Mouse (Mus musculus): Measurements from ENCODE around the gene AC134908.4. TPM values are rescaled to one million over a fixed set of nuclear protein-coding genes. Genes with fewer than 3 reads are reported as not detected.

AC134908.4 gene
- not detected for polyA plus RNA-seq (2017; shearing (Covaris generic))

GRCm38 (mm10) chr17:25795609-25796092, at the start of gene AC134908.4:
TSS of gene AC134908.4 (minus strand) at chr17:25795659.

GRCm38 (mm10) chr17:25844396-25844901, 49.0 kb upstream of the AC134908.4 start, which contains the start of gene Rhot2:
TSS of gene Rhot2 (minus strand) at chr17:25844851.

GRCm38 (mm10) chr17:25841117-25841880, 45.8 kb upstream of the AC134908.4 start, which contains the start of gene Gm20683:
TSS of gene Gm20683 (minus strand) at chr17:25841763.

GRCm38 (mm10) chr17:25837076-25837410, 41.6 kb upstream of the AC134908.4 start, which contains the start of gene Rhbdl1:
TSS of gene Rhbdl1 (minus strand) at chr17:25837295.

GRCm38 (mm10) chr17:25833291-25833663, 37.8 kb upstream of the AC134908.4 start, which contains the start of gene Stub1:
TSS of gene Stub1 (minus strand) at chr17:25833404.

GRCm38 (mm10) chr17:25828712-25829557, 33.5 kb upstream of the AC134908.4 start, which contains the start of gene Jmjd8:
TSS of gene Jmjd8 (plus strand) at chr17:25828867.

GRCm38 (mm10) chr17:25823452-25823851, 28.0 kb upstream of the AC134908.4 start, which contains the start of gene Wdr24:
TSS of gene Wdr24 (plus strand) at chr17:25823627.

GRCm38 (mm10) chr17:25808789-25809605, 13.5 kb upstream of the AC134908.4 start, which contains the start of gene Fbxl16:
TSS of gene Fbxl16 (plus strand) at chr17:25809085.

GRCm38 (mm10) chr17:25796951-25797369, 1.5 kb upstream of the AC134908.4 start, which contains the start of gene Metrn:
TSS of gene Metrn (minus strand) at chr17:25797136.

GRCm38 (mm10) chr17:25792615-25793014, 2.8 kb downstream of the AC134908.4 start, which contains the start of gene Fam173a:
TSS of gene Fam173a (minus strand) at chr17:25792901.

GRCm38 (mm10) chr17:25786280-25786679, 9.2 kb downstream of the AC134908.4 start, which contains the start of gene Ccdc78:
TSS of gene Ccdc78 (plus strand) at chr17:25786580.

GRCm38 (mm10) chr17:25785281-25785745, 10.1 kb downstream of the AC134908.4 start, which contains the start of gene Haghl:
TSS of gene Haghl (minus strand) at chr17:25785673.

GRCm38 (mm10) chr17:25773549-25774120, 21.8 kb downstream of the AC134908.4 start, which contains the start of gene Narfl:
TSS of gene Narfl (plus strand) at chr17:25773776.

GRCm38 (mm10) chr17:25754241-25754640, 41.2 kb downstream of the AC134908.4 start, which contains the start of gene Msln:
TSS of gene Msln (minus strand) at chr17:25754378.

Other genes with a start within 250 kb of the AC134908.4 start
- gene Sox8, start 225.0 kb downstream of the AC134908.4 start, polyA plus RNA-seq (2017; shearing (Covaris generic)) = 0.12 TPM
- 17.9 TPM for gene Lmf1, start 216.6 kb downstream of the AC134908.4 start, polyA plus RNA-seq (2017; shearing (Covaris generic))
- gene Gng13, start 78.5 kb downstream of the AC134908.4 start, polyA plus RNA-seq (2017; shearing (Covaris generic)) = not detected
- 7.1 TPM for gene Chtf18, start 68.2 kb downstream of the AC134908.4 start, polyA plus RNA-seq (2017; shearing (Covaris generic))
- gene Rpusd1, start 68.0 kb downstream of the AC134908.4 start, polyA plus RNA-seq (2017; shearing (Covaris generic)) = 4.9 TPM
- gene Mslnl, start 59.6 kb downstream of the AC134908.4 start, polyA plus RNA-seq (2017; shearing (Covaris generic)) = not detected
- not detected for gene Msln, start 41.3 kb downstream of the AC134908.4 start, polyA plus RNA-seq (2017; shearing (Covaris generic))
- 21.6 TPM for gene Narfl, start 21.9 kb downstream of the AC134908.4 start, polyA plus RNA-seq (2017; shearing (Covaris generic))
- 25.7 TPM for gene Haghl, start 10.0 kb downstream of the AC134908.4 start, polyA plus RNA-seq (2017; shearing (Covaris generic))
- gene Ccdc78, start 9.1 kb downstream of the AC134908.4 start, polyA plus RNA-seq (2017; shearing (Covaris generic)) = not detected
- 109 TPM for gene Fam173a, start 2.8 kb downstream of the AC134908.4 start, polyA plus RNA-seq (2017; shearing (Covaris generic))
- gene Metrn, start 1.5 kb upstream of the AC134908.4 start, polyA plus RNA-seq (2017; shearing (Covaris generic)) = 28.3 TPM
- not detected for gene Fbxl16, start 13.4 kb upstream of the AC134908.4 start, polyA plus RNA-seq (2017; shearing (Covaris generic))
- gene Wdr24, start 28.0 kb upstream of the AC134908.4 start, polyA plus RNA-seq (2017; shearing (Covaris generic)) = 22.7 TPM
- 27.1 TPM for gene Jmjd8, start 33.2 kb upstream of the AC134908.4 start, polyA plus RNA-seq (2017; shearing (Covaris generic))
- 149 TPM for gene Stub1, start 37.7 kb upstream of the AC134908.4 start, polyA plus RNA-seq (2017; shearing (Covaris generic))
- 0.98 TPM for gene Rhbdl1, start 41.6 kb upstream of the AC134908.4 start, polyA plus RNA-seq (2017; shearing (Covaris generic))
- gene Gm20683, start 46.1 kb upstream of the AC134908.4 start, polyA plus RNA-seq (2017; shearing (Covaris generic)) = 1.8 TPM
- gene Rhot2, start 49.2 kb upstream of the AC134908.4 start, polyA plus RNA-seq (2017; shearing (Covaris generic)) = 31.6 TPM
- 11.6 TPM for gene Wdr90, start 65.8 kb upstream of the AC134908.4 start, polyA plus RNA-seq (2017; shearing (Covaris generic))
- gene Mcrip2, start 73.1 kb upstream of the AC134908.4 start, polyA plus RNA-seq (2017; shearing (Covaris generic)) = 7.4 TPM
- 46.3 TPM for gene Mettl26, start 79.4 kb upstream of the AC134908.4 start, polyA plus RNA-seq (2017; shearing (Covaris generic))
- 0.81 TPM for gene Wfikkn1, start 85.2 kb upstream of the AC134908.4 start, polyA plus RNA-seq (2017; shearing (Covaris generic))
- gene Rab40c, start 124.1 kb upstream of the AC134908.4 start, polyA plus RNA-seq (2017; shearing (Covaris generic)) = 21.6 TPM
- gene Pigq, start 149.3 kb upstream of the AC134908.4 start, polyA plus RNA-seq (2017; shearing (Covaris generic)) = 44.4 TPM
- gene Nhlrc4, start 149.3 kb upstream of the AC134908.4 start, polyA plus RNA-seq (2017; shearing (Covaris generic)) = not detected
- not detected for gene A930017K11Rik, start 156.9 kb upstream of the AC134908.4 start, polyA plus RNA-seq (2017; shearing (Covaris generic))
- gene Capn15, start 190.1 kb upstream of the AC134908.4 start, polyA plus RNA-seq (2017; shearing (Covaris generic)) = 25.9 TPM

Measured in naive thymus-derived CD4-positive, alpha-beta T cell, adult 5 months (primary cell).